Mouse (Mus musculus): ENCODE measurements around the gene Cenpt. TPM values are rescaled to one million over a fixed set of nuclear protein-coding genes. Genes with fewer than 3 reads are reported as not detected.

The Cenpt gene
- polyA plus RNA-seq (2012; rRNA removed): 22.0 and 25.8 TPM in 2 replicates

DNA sequence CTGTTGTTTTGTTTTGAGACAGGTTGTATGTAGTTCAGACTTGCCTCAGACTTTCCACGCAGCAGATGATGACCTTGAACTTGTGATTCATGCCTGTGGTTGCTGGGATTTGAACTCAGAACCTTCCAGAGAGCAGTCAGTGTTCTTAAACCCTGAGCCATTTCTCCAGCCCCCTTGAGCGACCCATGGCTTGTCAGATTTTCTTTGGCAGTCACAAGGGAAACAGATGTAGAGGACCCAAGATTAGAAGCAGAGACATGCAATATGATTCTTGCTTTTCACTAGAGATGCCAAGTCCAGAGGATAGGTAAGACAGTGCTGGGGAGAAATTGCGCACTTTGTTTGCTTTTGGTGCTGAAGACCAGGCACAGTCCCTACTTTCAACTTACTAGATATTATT, at the start of gene Cenpt:
Cenpt (minus strand) TSS at position 101 of the 400 bp plus-strand sequence.

DNA sequence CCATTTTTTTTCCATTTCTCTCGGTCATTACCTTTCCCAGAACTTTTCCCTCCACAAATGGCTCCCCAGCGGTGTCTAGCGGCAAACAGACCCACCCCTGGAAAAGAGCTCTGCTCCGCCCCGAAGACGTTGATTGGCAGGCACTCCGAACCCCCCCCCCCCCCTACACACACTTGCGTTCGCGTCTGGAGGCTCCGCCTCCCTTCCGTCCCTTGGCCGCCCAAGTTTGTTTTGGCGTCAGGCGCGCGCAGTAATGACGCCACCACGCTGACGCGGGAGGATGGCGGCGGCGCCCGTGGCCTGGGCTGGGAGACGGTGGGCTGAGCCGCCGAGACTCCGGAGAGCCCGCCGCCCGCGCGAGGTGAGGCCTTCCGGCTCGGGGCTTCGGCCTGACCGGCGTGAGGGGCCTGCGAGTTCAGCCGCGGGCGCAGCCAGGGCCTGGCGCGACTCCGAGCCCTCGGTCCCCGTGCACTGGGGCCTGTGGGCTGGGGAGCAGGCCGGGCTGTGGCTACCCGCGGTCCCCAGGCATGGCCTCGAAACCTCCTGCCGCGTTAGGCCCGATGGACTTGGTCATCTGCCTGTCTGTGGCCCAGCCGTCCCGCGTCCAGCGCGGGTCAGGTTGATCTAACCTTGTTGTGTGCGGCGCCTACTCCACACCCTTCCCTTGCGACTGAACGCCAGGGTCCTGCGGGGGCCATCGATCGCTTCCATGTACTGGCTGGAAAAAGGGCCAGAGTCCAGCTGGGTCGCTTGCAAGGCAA, 47.3 kb upstream of the Cenpt start, which contains the start of gene Pskh1:
Pskh1 (plus strand) TSS at position 262 of the 761 bp plus-strand sequence.

DNA sequence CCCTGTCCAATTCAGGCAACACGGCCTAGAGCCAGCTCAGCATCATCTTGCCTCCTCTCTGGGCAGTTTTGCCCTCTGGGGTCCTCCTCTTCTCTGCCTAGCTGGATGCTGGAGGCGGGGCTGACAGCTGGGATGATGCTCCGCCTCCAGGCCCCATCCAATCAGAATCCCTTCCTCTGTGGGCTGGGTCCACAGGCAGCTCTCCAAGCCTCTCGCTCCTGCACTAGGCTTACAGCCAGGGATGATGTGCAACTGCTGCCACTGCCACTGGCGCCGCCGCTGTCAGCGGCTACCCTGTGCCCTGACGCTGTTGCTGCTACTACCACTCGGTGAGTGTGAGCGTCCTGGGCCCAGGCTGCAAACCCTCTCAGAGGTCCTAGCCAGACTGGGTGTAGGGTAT, 40.3 kb upstream of the Cenpt start, which contains the start of gene Nrn1l:
Nrn1l (plus strand) TSS at position 229 of the 400 bp plus-strand sequence.

DNA sequence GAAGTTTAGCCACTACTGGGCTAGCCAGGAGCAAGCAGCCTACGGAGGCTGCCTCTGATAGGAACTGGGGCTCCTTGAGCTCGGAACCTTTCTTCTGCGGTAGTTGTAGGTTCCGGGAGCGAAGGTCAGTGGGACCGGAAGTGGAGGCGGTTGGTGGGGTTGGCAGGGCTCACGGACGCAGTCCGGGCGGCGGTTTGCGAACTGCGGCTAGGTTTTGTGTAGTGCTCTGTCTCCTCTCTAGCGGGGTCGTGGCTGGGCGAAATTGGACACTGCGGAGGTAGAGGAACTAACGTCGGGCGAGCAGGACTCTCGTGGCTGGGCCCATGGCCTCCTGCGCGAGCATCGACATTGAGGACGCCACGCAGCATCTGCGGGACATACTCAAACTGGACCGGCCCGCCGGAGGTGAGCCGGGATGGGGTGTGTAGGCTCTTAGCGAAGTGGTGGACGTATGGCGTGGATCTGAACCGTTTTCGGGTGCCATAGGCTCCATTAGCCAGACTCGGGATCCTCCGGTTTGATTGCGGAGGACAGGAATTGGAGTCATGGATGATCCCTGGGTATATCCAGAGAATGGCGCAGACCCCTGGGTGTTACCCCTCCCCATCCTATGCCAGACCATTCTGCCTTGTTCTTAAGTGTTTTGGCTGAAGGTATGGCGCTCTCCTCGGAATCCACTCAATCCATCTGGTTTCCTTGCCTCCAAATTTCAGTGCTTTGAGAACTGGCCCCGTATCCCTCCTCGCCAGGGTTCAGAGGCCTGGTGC, 27.9 kb upstream of the Cenpt start, which contains the start of gene Edc4:
Edc4 (plus strand) TSS at position 128 of the 767 bp plus-strand sequence.

DNA sequence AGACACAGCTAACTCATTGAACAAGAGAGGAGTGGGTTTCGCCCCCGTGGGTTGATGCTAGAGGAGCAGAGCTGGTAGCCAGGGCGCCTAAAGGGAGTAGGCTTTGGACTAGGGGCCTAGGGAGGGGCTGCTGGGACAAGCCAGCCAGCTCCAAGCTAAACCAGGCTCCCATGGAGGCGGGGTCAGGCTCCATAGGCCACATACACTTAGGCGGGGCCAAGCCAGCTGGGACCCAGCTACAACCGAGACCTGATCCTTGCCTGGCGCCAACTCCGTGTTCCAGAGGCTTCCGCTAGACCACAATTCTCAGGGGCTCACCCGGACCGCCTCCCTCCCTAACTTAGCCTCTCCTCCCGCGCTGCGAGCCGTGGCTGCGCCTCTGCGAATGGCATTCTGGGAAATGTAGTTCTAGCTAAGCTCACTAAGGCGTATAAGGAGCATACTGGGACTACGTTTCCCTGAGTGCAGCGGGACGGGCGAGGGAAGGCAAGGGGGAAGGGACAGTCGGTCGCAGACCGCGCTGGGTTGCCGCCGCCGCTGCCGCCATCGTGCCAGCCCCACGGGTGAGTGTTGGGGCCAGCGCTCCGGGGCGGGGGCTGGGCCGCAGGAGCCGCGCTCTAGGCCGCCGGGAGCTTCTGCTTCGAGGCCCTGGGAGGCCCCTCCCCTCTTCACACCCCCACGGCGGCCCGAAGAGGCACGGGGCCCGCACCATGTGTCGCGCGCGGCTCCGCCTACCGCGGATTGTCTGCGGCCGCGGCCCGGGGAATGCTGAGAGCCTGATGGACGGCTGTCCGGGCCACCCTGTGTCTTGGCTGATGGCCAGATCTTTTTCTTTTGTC, 7.3 kb upstream of the Cenpt start, which contains the start of gene Nutf2:
Nutf2 (plus strand) TSS at position 438 of the 839 bp plus-strand sequence.

DNA sequence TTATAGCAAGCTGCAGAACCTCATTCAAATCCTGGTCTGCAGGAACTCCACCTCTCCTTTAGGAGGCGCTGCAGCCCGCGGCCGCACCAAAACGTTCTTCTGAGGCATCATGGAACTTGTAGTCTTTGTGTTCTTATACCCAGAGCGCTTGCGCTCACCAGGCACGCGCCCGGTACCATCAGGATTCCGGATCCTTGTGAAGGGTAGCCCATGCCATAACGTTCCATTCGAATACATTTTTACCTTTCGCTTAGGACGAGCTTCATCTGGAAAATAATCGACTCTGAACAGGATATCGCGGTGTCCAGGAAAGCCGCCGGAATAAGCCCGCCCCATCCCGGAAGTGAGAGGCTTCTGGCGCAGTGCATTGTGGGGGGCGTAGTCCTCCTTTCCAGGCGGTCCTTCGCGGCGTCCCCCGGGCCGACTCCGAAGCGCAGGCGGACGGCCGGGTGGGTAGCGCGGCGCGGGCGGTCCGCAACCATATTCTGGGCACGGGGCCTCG, 1.7 kb upstream of the Cenpt start, which contains the start of gene Thap11:
Thap11 (plus strand) TSS at position 418 of the 502 bp plus-strand sequence.

DNA sequence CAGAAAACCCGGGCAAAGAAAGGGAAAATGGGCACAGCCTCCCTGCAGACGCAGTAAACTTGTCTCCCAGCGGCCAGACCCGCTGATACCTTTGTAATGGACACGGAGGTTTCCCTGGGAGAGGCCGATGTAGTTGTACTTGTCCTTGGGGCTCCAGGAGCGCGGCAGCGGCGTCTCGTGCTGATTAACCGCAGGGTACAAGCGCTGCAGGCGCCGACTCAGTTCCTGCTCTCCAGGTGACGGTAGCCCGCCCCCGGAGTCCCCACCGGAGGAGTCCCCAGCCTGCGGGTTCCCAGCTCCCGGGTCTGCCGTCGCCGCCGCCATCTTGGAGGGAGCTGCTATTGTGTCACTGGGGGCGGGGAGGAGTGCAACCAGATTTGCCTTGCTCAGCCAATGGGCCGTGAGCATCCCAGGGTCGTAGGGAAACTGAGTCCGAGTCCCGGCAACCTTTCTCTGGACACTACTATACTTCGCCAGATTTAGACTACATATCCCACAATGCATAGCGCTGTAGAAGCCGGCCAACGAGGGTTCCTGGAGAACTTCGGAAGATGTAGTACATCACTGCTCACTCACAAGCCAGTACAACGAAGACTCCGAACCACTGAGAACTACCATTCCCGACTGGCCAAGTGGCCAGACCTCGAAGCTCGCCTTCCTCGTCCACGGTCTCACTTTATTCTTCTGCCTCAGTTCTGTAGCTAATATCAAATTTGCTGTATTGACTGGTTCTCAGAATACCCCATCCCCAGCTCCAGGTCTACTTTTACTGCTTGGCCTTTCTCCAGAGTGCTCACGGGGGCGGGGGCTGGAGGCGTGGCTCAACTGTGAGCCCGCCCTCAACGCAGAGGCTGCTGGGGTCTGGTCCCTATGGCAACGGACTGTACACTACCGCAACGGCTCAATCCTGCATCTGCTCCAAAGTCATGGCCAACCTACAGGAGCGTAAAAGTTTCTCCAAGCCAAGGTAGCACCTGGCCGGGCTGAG, 25.9 kb downstream of the Cenpt start, which contains the start of the genes Ranbp10 and Tsnaxip1:
Ranbp10 (minus strand) TSS at position 490 of the 988 bp plus-strand sequence.
Tsnaxip1 (plus strand) TSS at position 871 of the 988 bp plus-strand sequence.

Other genes with a start within 250 kb of the Cenpt start
- 3.7 and 4.5 TPM in 2 replicates for gene Ripor1, start 248.0 kb downstream of the Cenpt start, polyA plus RNA-seq (2012; rRNA removed)
- 19.4 and 23.8 TPM in 2 replicates for gene Ctcf, start 216.7 kb downstream of the Cenpt start, polyA plus RNA-seq (2012; rRNA removed)
- 0.05 TPM in 1 of 2 replicates, not detected in the other for gene Agrp, start 215.9 kb downstream of the Cenpt start, polyA plus RNA-seq (2012; rRNA removed)
- 1.00 and 1.8 TPM in 2 replicates for gene Carmil2, start 167.0 kb downstream of the Cenpt start, polyA plus RNA-seq (2012; rRNA removed)
- gene Acd, start 152.2 kb downstream of the Cenpt start, polyA plus RNA-seq (2012; rRNA removed): 8.2 and 9.3 TPM in 2 replicates
- 5.7 TPM in 2 replicates for gene Pard6a, start 152.1 kb downstream of the Cenpt start, polyA plus RNA-seq (2012; rRNA removed)
- 0.03 TPM in 1 of 2 replicates, not detected in the other for gene 4933405L10Rik, start 145.6 kb downstream of the Cenpt start, polyA plus RNA-seq (2012; rRNA removed)
- gene Enkd1, start 145.1 kb downstream of the Cenpt start, polyA plus RNA-seq (2012; rRNA removed): 7.6 and 8.1 TPM in 2 replicates
- 1.0 and 1.1 TPM in 2 replicates for gene Gfod2, start 94.6 kb downstream of the Cenpt start, polyA plus RNA-seq (2012; rRNA removed)
- gene Ranbp10, start 25.9 kb downstream of the Cenpt start, polyA plus RNA-seq (2012; rRNA removed): 48.1 and 64.7 TPM in 2 replicates
- 0.02 and 0.06 TPM in 2 replicates for gene Tsnaxip1, start 25.5 kb downstream of the Cenpt start, polyA plus RNA-seq (2012; rRNA removed)
- gene Thap11, start 1.9 kb upstream of the Cenpt start, polyA plus RNA-seq (2012; rRNA removed): 22.2 and 26.2 TPM in 2 replicates
- gene Nutf2, start 7.3 kb upstream of the Cenpt start, polyA plus RNA-seq (2012; rRNA removed): 90.9 and 92.1 TPM in 2 replicates
- 13.8 and 17.0 TPM in 2 replicates for gene Edc4, start 27.6 kb upstream of the Cenpt start, polyA plus RNA-seq (2012; rRNA removed)
- 0.24 and 0.25 TPM in 2 replicates for gene Nrn1l, start 40.3 kb upstream of the Cenpt start, polyA plus RNA-seq (2012; rRNA removed)
- 8.4 and 9.5 TPM in 2 replicates for gene Pskh1, start 47.2 kb upstream of the Cenpt start, polyA plus RNA-seq (2012; rRNA removed)
- gene Ctrl, start 80.6 kb upstream of the Cenpt start, polyA plus RNA-seq (2012; rRNA removed): 0.80 and 1.3 TPM in 2 replicates
- gene Psmb10, start 85.2 kb upstream of the Cenpt start, polyA plus RNA-seq (2012; rRNA removed): 47.4 and 48.3 TPM in 2 replicates
- 34.6 and 40.3 TPM in 2 replicates for gene Lcat, start 90.1 kb upstream of the Cenpt start, polyA plus RNA-seq (2012; rRNA removed)
- gene Slc12a4, start 112.8 kb upstream of the Cenpt start, polyA plus RNA-seq (2012; rRNA removed): 9.7 and 10.8 TPM in 2 replicates
- gene Dpep3, start 126.2 kb upstream of the Cenpt start, polyA plus RNA-seq (2012; rRNA removed): not detected in 2 replicates
- 8.4 and 9.4 TPM in 2 replicates for gene Dus2, start 138.1 kb upstream of the Cenpt start, polyA plus RNA-seq (2012; rRNA removed)
- not detected in 2 replicates for gene Dpep2nb, start 152.7 kb upstream of the Cenpt start, polyA plus RNA-seq (2012; rRNA removed)
- gene Ddx28, start 158.6 kb upstream of the Cenpt start, polyA plus RNA-seq (2012; rRNA removed): 5.5 and 6.8 TPM in 2 replicates
- 10.2 and 11.7 TPM in 2 replicates for gene Nfatc3, start 205.6 kb upstream of the Cenpt start, polyA plus RNA-seq (2012; rRNA removed)

Measured in liver, embryonic 14 days (tissue).